Mouse (Mus musculus) olfactory bulb, adult 2 months (tissue): ENCODE results near the gene Galntl6.

Source experiments
- CTCF ChIP-seq: fragments of 200-500 bp; IDR thresholded peaks from 2 replicates; pipeline ENCODE4 v1.5.1; 2012; ENCODE audit warnings: low read depth, mild to moderate bottlenecking, low read length, moderate library complexity; ENCODE audit not compliant: insufficient read depth
- POLR2A ChIP-seq: fragments of 200-500 bp; IDR thresholded peaks from 2 replicates; pipeline ENCODE4 v1.6.1; 2012; ENCODE audit warnings: mild to moderate bottlenecking, low read depth, low read length, moderate library complexity; ENCODE audit not compliant: insufficient read depth

DNA sequence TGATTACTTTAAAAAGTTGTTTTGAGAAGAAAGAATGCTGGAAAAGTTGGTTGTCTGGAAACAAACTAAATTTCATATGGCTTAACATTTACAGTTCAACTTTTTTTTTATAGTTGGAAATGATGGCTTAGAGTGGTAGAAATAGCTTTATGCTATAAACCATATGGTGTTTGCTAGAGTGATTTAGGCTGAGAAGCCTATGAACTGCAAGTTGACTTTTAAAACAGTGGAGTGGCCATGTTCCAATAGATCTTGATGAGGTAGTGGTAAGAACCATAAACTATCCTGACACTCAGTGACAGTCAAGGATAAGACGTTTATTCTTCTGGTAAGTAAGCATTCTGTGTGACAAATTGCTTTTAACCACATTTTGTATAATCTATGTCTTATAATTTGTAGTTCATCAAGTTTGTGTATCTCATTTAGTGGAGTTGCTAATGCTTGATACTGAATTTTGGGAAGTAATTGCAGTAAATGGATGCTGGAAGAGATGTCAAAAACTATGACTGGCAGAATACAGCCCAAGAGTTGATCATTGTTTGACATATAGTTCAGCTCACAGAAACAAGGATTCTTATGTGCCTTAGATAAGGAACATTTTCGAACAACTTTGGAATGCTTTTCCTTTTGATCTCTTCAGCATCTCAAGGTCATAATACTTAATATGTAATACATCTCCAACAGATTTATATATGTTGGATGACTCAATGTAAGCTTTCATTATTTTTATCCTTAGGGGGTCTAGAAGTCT lies 888.8 kb downstream of the Galntl6 start:
- TF ChIP-seq CTCF (no peak), POLR2A (no peak)
